Mouse (Mus musculus): ENCODE measurements around the gene Sprr2a1. TPM values are rescaled to one million over a fixed set of nuclear protein-coding genes. Genes with fewer than 3 reads are reported as not detected.
"Not testable (repeated sequence)": the region's sequence is repeated elsewhere in the genome, so short reads cannot be mapped to it uniquely, and the experiment has no call there.

Sprr2a1 gene
- polyA plus RNA-seq, 1 experiment from 2014 or later: not detected

GRCm38 (mm10) chr3:92227410-92227809, 11.8 kb downstream of the Sprr2a1 start:
- H3K4me2 ChIP-seq (ENCODE audit: low read depth, low read length); ATAC-seq (ENCODE audit: low read depth); H3K4me1 ChIP-seq (ENCODE audit: control insufficient read depth, insufficient read depth, low read length); H3K9ac ChIP-seq (replicated peaks; ENCODE audit: low read depth, low read length); H3K27me3 ChIP-seq (ENCODE audit: control insufficient read depth, insufficient read depth, low read length); H3K27ac ChIP-seq (ENCODE audit: low read depth, low read length); H3K4me3 ChIP-seq (ENCODE audit: low read depth, low read length); H3K9me3 ChIP-seq (ENCODE audit: control insufficient read depth, low read length); H3K36me3 ChIP-seq (ENCODE audit: control insufficient read depth, insufficient read depth, low read length): not testable (repeated sequence)
- WGBS: 67% methylated on average over 3 of the region's 3 CpGs

DNA sequence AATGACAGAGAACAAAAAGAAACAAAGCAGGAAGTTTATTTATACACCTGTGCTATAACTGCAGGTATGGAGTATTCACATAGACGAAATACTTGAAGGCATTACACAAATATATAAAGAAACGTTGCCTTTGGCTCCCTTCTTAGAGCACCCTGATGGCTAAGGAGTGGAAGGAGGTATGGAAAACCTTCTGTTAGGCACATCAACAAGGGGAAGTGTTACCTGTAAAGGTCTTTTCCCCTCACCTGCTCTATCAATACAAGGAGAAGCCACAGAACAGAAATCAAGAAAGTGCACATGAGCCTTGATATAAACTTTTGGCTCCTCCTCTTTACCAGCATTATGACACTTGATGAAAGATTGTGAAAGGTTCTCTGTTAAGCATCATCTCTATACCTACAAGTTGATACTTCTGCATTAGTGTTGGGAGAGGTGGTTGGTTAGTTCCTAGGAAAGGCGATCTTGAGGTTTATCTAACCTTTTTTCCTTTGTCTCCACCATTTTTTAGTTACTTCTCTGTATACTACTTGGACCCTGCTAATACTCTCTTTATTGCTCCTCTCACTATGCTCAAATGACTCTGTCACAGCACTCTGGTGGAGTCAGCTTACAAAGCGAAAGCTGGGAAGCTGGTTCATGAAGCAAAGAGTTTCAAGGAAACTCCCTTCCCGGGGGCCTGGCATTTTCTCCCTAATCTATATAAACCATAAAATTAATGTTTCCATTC, 21.0 kb downstream of the Sprr2a1 start:
- 0 out of 2 replicates have a peak, but pooled peaks have one; percentile 20 for ATAC-seq (ENCODE audit: low read depth)

GRCm38 (mm10) chr3:92238736-92239135, 23.1 kb downstream of the Sprr2a1 start:
- H3K4me3 ChIP-seq (ENCODE audit: low read depth, low read length); H3K27me3 ChIP-seq (ENCODE audit: control insufficient read depth, insufficient read depth, low read length); H3K27ac ChIP-seq (ENCODE audit: low read depth, low read length); H3K4me1 ChIP-seq (ENCODE audit: control insufficient read depth, insufficient read depth, low read length); H3K4me2 ChIP-seq (ENCODE audit: low read depth, low read length); H3K9me3 ChIP-seq (ENCODE audit: control insufficient read depth, low read length); ATAC-seq (ENCODE audit: low read depth); H3K9ac ChIP-seq (replicated peaks; ENCODE audit: low read depth, low read length); H3K36me3 ChIP-seq (ENCODE audit: control insufficient read depth, insufficient read depth, low read length): not testable (repeated sequence)

More for the DNA sequence above, 21.0 kb downstream of the Sprr2a1 start:
- H3K4me2 ChIP-seq (ENCODE audit: low read depth, low read length); H3K36me3 ChIP-seq (ENCODE audit: control insufficient read depth, insufficient read depth, low read length); H3K27me3 ChIP-seq (ENCODE audit: control insufficient read depth, insufficient read depth, low read length); H3K4me3 ChIP-seq (ENCODE audit: low read depth, low read length); H3K27ac ChIP-seq (ENCODE audit: low read depth, low read length); H3K9ac ChIP-seq (replicated peaks; ENCODE audit: low read depth, low read length); H3K4me1 ChIP-seq (ENCODE audit: control insufficient read depth, insufficient read depth, low read length); H3K9me3 ChIP-seq (ENCODE audit: control insufficient read depth, low read length): not testable (repeated sequence)
- WGBS: no CpG with 5 or more reads among the region's 5 CpGs

DNA sequence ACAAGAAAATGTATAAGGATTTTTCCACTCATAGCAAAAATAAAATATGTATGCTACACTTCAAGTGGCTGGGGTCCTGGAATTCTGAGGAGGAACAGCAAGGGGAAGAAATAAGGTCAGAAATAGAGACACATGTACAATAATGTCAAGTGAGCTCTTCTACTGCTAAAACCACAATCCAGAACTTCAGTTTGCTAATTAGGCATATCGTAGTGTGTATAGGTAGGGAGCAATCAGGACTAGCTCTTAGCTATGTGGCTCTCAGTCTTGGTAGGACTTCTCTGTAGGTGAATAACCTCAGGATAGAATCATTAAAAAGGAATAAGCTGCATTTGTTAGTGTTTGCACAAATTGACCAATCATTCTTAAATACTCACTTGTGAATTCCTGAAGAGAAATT, 23.6 kb downstream of the Sprr2a1 start:
- not testable (repeated sequence) for ATAC-seq (ENCODE audit: low read depth); H3K9me3 ChIP-seq (ENCODE audit: control insufficient read depth, low read length); H3K36me3 ChIP-seq (ENCODE audit: control insufficient read depth, insufficient read depth, low read length); H3K4me2 ChIP-seq (ENCODE audit: low read depth, low read length); H3K9ac ChIP-seq (replicated peaks; ENCODE audit: low read depth, low read length); H3K27ac ChIP-seq (ENCODE audit: low read depth, low read length); H3K27me3 ChIP-seq (ENCODE audit: control insufficient read depth, insufficient read depth, low read length); H3K4me1 ChIP-seq (ENCODE audit: control insufficient read depth, insufficient read depth, low read length); H3K4me3 ChIP-seq (ENCODE audit: low read depth, low read length)
- WGBS: no CpG with 5 or more reads among the region's 1 CpGs

GRCm38 (mm10) chr3:92244833-92245232, 29.2 kb downstream of the Sprr2a1 start:
- H3K4me2 ChIP-seq (ENCODE audit: low read depth, low read length); H3K4me1 ChIP-seq (ENCODE audit: control insufficient read depth, insufficient read depth, low read length); H3K9me3 ChIP-seq (ENCODE audit: control insufficient read depth, low read length); H3K4me3 ChIP-seq (ENCODE audit: low read depth, low read length); H3K27ac ChIP-seq (ENCODE audit: low read depth, low read length); H3K36me3 ChIP-seq (ENCODE audit: control insufficient read depth, insufficient read depth, low read length); H3K9ac ChIP-seq (replicated peaks; ENCODE audit: low read depth, low read length); H3K27me3 ChIP-seq (ENCODE audit: control insufficient read depth, insufficient read depth, low read length): not testable (repeated sequence)
- peak; percentile 39; the same call in 1 of the 2 replicates for ATAC-seq (ENCODE audit: low read depth)

DNA sequence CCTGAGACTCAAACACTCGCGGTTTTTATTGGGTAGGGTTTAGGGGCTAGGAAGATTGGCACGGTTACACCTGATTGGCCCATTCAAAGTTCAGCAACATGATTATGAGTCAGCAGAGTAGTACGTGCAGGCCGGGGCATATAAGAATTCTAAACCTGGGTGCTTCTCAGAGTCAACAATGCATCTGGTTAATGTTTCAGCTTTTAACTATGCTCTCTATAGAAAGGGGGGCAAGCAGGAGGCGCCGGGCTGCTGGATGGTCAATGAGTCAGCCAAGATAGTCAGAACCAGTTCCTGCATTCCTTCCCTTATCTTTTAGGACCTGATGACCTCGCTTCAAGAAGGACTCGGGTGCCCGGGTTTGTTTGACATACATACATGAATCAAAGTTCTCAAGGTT, 30.6 kb downstream of the Sprr2a1 start:
- H3K9me3 ChIP-seq (ENCODE audit: control insufficient read depth, low read length); H3K4me2 ChIP-seq (ENCODE audit: low read depth, low read length); ATAC-seq (ENCODE audit: low read depth); H3K36me3 ChIP-seq (ENCODE audit: control insufficient read depth, insufficient read depth, low read length); H3K9ac ChIP-seq (replicated peaks; ENCODE audit: low read depth, low read length); H3K4me1 ChIP-seq (ENCODE audit: control insufficient read depth, insufficient read depth, low read length); H3K4me3 ChIP-seq (ENCODE audit: low read depth, low read length); H3K27ac ChIP-seq (ENCODE audit: low read depth, low read length); H3K27me3 ChIP-seq (ENCODE audit: control insufficient read depth, insufficient read depth, low read length): not testable (repeated sequence)
- no CpG with 5 or more reads among the region's 10 CpGs for WGBS

DNA sequence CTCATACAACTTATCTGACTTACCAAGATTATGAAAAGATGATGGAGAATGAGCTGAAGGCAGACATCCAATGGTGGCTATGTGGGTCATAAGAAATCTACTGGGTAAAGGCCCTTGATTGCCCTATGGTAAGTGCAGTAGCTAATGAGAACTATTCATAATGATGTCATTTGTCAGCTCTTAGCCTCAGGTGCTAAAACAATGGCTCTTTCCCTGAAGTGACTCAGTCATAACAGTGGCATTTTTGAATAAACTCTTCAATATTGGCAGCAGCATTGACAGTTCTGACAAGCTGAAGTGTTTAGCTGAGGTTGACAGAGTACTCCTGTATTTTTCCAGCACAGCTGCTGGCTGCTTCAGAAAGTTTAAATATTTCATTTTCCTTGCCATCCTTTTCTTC, 32.9 kb downstream of the Sprr2a1 start:
- not testable (repeated sequence) for H3K4me2 ChIP-seq (ENCODE audit: low read depth, low read length); H3K36me3 ChIP-seq (ENCODE audit: control insufficient read depth, insufficient read depth, low read length); H3K4me3 ChIP-seq (ENCODE audit: low read depth, low read length); H3K27me3 ChIP-seq (ENCODE audit: control insufficient read depth, insufficient read depth, low read length); ATAC-seq (ENCODE audit: low read depth); H3K4me1 ChIP-seq (ENCODE audit: control insufficient read depth, insufficient read depth, low read length); H3K9me3 ChIP-seq (ENCODE audit: control insufficient read depth, low read length); H3K9ac ChIP-seq (replicated peaks; ENCODE audit: low read depth, low read length); H3K27ac ChIP-seq (ENCODE audit: low read depth, low read length)

- H3K4me2 ChIP-seq (ENCODE audit: low read depth, low read length); H3K9ac ChIP-seq (replicated peaks; ENCODE audit: low read depth, low read length); H3K36me3 ChIP-seq (ENCODE audit: control insufficient read depth, insufficient read depth, low read length); ATAC-seq (ENCODE audit: low read depth); H3K27me3 ChIP-seq (ENCODE audit: control insufficient read depth, insufficient read depth, low read length); H3K4me1 ChIP-seq (ENCODE audit: control insufficient read depth, insufficient read depth, low read length); H3K27ac ChIP-seq (ENCODE audit: low read depth, low read length); H3K4me3 ChIP-seq (ENCODE audit: low read depth, low read length); H3K9me3 ChIP-seq (ENCODE audit: control insufficient read depth, low read length): not testable (repeated sequence)
- 87% methylated on average over 1 of the region's 2 CpGs for WGBS
Measured at GRCm38 (mm10) chr3:92250450-92250849, 34.9 kb downstream of the Sprr2a1 start.

- no CpG with 5 or more reads among the region's 8 CpGs for WGBS
- H3K4me2 ChIP-seq (ENCODE audit: low read depth, low read length); H3K9ac ChIP-seq (replicated peaks; ENCODE audit: low read depth, low read length); H3K27ac ChIP-seq (ENCODE audit: low read depth, low read length); H3K9me3 ChIP-seq (ENCODE audit: control insufficient read depth, low read length); H3K4me3 ChIP-seq (ENCODE audit: low read depth, low read length); H3K4me1 ChIP-seq (ENCODE audit: control insufficient read depth, insufficient read depth, low read length); H3K27me3 ChIP-seq (ENCODE audit: control insufficient read depth, insufficient read depth, low read length); H3K36me3 ChIP-seq (ENCODE audit: control insufficient read depth, insufficient read depth, low read length): not testable (repeated sequence)
- peak; percentile 50; the same call in 1 of the 2 replicates for ATAC-seq (ENCODE audit: low read depth)
Measured at GRCm38 (mm10) chr3:92253860-92254259, 38.3 kb downstream of the Sprr2a1 start.

Measured in neural tube, embryonic 14.5 days (tissue).